Mouse (Mus musculus) activated CD4-positive, CD25-positive, alpha-beta regulatory T cell, adult 4 months (primary cell): ENCODE results near the gene Rexo1. TPM values are rescaled to one million over a fixed set of nuclear protein-coding genes. Genes with fewer than 3 reads are reported as not detected.
A peak's percentile ranks its signal among the peaks of the same experiment; 100 is the strongest.
"Not testable (repeated sequence)": the region's sequence is repeated elsewhere in the genome, so short reads cannot be mapped to it uniquely, and the experiment has no call there.

Source experiments
- ATAC-seq: one replicate; pipeline ENCODE4 v1.8.0; 2017
- polyA plus RNA-seq, 2 experiments: library from polyadenylated mRNA; unstranded; fragments of 100-300 nt; shearing (Covaris generic); gene quantifications; one replicate each; pipeline ENCODE4 v1.2.1; 2017

The Rexo1 gene
- 10 to 100 TPM; 13.0 to 13.4 TPM for polyA plus RNA-seq

- peak; percentile 84 for ATAC-seq
Observed at GRCm38 (mm10) chr10:80561116-80561944, at the start of gene Rexo1. TSS of gene Rexo1 (minus strand) at chr10:80561560.

DNA sequence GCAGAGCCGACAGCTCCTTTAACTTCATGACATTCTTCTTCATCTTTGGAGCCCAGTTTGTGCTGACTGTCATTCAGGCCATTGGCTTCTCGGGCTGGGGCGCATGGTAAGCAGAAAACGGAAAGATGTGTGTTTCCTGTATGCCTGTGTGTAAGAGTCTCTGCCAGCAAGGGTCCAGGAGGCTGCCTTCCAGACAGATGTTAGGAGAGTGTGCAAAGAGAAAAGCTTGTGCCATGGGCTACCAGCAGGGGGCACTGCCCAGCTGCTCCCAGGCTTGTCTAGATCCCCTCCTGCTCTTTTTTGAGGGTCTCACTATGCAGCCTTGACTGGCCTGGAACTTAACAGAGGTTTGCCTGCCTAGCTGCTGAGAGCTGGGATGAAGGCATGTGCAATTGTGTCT, 49.7 kb upstream of the Rexo1 start:
- ATAC-seq, result no peak

DNA sequence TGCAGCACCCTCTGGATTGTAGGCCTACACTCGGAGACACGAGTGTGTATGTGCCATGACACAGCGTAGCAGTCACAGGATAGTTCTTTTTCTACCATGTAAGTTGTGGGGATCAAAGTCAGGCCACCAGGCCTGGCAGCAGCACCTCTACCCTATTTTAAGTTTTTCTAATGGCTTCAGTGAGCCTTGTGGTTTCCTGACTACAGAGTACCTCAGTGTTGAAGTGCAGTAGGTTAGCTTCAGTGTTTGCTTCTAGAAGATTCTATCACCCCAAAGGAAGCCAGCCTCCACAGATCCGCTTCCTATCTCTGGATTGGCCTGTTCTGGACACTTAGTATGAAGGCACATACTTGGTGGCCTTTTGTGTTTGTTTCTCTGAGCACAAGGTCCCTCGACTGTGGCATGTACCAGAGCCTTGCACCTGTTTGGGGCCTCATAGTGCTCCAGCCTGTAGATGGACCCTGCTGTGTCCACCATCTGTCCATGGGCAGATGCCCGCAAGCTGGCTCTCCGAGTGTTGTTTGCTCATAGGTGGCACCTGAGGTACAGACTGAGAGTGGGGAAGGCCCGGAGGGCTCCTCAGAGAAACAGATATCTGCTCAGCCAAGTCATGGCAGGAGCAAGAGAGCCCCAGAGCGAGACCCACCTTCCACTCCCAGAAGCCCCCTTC, 48.9 kb upstream of the Rexo1 start:
- peak; percentile 31 for ATAC-seq

GRCm38 (mm10) chr10:80609269-80609924, 48.0 kb upstream of the Rexo1 start:
- no peak for ATAC-seq

DNA sequence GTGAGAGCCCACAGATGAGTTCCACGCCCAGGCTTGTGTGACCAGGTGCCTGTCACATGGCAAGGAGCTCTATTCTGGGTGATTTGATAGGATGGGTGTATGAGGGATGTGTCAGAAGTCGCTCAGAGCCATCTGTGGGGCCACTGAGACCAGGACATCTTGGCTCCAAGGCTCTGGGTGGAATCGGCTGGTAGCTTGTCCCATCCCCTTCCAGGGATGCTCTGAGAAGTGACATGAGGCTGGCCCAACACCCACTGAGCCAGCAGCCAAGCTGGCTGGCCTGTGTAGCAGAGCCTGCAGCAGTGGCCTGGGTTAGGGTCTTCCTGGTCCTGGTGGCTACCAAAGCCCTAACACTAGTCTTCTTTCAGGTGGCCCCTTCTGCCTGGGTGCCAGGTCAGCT, 47.1 kb upstream of the Rexo1 start:
- no peak for ATAC-seq

DNA sequence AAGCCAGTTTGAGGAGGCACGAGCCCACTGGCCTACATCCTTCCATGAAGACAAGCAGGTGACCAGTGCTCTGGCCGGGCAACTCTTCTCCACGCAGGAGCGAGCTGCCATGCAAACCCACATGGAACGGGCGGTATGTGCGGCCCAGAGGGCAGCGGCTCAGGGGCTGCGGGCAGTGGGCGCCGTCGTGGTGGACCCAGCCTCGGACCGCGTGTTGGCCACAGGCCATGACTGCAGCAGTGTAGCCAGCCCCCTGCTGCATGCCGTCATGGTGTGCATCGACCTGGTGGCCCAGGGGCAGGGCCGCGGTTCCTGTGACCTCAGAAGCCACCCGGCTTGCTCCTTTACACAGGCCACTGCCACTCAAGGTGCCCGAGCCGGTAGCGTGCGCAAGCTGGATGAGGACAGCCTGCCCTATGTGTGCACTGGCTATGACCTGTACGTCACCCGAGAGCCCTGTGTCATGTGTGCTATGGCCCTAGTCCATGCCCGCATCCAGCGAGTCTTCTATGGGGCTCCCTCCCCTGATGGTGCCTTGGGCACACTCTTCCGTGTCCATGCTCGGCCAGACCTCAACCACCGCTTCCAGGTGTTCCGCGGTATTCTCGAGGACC, 45.5 kb upstream of the Rexo1 start:
- no peak for ATAC-seq

DNA sequence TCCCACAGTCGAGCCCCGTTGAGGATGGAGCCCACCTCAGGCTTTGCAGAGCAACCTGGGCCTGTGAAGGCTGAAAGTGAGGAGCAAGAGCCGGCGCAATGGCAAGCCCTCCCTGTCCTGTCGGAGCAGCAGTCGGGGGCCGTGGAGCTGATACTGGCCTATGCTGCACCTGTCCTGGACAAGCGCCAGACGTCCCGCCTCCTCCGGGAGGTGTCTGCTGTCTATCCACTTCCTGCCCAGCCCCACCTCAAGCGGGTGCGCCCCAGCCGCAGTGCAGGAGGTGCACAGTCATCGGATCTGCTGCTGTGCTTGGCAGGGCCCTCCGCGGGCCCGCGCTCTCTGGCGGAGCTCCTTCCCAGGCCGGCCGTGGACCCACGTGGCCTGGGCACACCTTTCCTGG, 44.9 kb upstream of the Rexo1 start:
- peak; percentile 52 for ATAC-seq

GRCm38 (mm10) chr10:80605721-80606120, 44.4 kb upstream of the Rexo1 start, which contains the start of gene Gm49322:
TSS of gene Gm49322 (plus strand) at chr10:80606021.
- not testable (repeated sequence) for ATAC-seq

- ATAC-seq, result no peak
Observed at GRCm38 (mm10) chr10:80604988-80605387, 43.6 kb upstream of the Rexo1 start.

DNA sequence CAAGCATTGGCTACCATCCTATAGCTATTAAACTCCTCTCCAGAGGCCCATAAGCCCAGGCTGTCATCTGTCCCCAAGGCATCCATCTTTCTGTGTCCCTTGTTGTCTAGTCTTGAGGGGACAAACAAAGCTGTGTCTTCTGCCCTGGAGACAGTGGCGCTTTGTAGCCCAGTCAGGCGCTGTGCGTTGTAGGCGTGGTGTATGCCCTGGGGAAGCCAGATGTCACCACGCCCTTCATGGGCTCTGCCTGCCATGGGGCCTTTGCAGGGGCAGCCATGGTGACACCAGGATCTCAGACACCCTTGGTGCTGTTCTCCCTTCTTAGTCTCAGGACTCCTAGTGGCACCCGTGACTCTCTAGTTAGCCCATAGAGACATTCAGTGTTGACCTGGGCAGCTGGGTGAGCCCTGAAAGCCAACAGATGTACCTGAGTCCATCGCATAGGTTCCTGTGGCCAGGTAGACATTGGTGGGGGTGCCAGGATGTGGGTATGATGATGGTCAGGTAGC, 42.7 kb upstream of the Rexo1 start:
- ATAC-seq, result no peak

GRCm38 (mm10) chr10:80603364-80603763, 42.0 kb upstream of the Rexo1 start:
- no peak for ATAC-seq

- ATAC-seq, result peak; percentile 80
Observed at GRCm38 (mm10) chr10:80602698-80603325, 41.5 kb upstream of the Rexo1 start, which contains the start of the genes Scamp4 and Adat3. TSS of gene Scamp4 (plus strand) at chr10:80602872. TSS of gene Adat3 (plus strand) at chr10:80602880.

GRCm38 (mm10) chr10:80596318-80596717, 35.0 kb upstream of the Rexo1 start:
- ATAC-seq, result no peak

GRCm38 (mm10) chr10:80589879-80590854, 28.8 kb upstream of the Rexo1 start, which contains the start of gene Abhd17a:
TSS of gene Abhd17a (minus strand) at chr10:80590341.
- peak; percentile 95 for ATAC-seq

- ATAC-seq, result peak; percentile 7
Observed at GRCm38 (mm10) chr10:80589127-80589878, 27.9 kb upstream of the Rexo1 start.

DNA sequence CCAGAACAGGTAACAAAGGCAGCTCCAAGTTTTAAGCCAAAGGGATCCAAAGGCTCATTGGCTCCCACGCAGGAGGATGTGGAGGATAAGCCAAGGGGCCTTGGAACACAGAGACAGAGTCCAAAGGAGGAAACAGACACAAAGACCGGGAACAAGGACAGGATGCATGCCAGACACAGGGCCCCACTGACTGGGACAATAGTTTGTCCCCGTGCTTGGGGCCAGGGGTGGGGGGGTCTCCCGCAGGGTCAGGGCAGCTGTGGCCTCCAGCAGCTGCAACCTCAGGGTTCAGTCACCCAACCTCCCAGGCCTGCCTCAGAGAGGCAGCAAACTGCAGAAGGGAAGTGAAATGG, 25.9 kb upstream of the Rexo1 start:
- no peak for ATAC-seq

DNA sequence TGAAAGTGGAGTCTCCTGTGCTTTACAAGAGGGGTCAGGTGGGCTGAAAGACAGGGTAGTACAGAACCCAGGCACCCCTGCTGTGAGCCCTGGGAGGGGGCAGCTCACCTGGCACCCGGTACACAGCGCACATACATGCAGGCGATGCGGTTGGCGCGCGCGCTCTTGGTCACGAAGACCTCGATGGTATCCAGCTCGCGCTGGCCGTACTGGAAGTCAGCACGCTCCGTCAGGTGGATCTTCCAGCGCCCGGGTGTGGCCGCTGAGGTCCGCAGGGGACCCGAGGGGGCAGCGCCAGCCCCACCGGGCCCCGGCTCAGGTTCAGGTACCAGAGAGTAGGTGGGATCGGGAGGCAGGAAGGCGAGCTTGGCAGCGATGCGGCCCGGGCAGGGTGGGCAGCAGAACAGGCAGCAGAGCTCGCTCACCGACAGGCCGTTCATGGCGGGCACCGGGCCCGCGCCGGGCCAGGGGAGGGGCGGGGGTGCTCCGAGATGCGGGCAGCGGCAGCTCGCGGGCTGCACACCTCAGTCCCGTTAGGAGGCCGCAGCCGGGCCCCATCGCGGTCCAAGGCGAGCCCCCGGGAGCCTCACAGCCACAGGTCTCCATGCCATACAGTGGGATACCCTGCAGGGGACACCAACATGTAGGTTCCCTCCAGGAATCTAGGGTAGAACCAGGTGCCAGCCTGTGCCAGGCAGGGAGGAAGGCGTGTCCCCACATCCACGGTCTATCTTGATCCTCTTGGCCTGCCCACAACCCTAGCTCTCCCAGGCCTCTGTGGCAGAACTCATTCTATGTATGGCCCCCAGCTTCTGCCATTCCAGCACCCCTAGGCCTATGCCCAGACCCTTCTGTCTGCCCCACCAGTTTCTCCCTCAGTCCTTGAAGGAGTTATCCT, 25.3 kb upstream of the Rexo1 start:
- ATAC-seq, result no peak

DNA sequence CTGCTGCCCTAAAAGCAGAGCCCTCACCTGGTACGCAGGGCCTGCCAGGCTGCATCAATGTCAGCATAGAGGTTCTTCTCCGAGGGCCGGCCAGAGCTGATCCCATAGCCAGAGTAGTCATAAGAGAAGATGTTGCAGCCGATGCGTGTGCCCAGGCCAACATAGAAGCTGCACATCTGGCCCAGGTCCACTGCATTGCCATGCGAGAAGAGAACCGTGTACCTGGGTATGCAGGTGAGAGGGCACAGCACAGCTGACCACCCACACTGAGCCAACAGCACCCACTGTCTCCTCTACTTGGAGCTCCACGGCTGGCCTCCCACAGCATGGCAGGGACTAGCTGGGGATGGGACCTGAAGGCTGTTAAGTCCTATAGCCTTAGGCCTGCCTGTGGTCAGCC, 24.2 kb upstream of the Rexo1 start:
- no peak for ATAC-seq
